In genomic region chr17:89049071-89049470, GRCm38 (mm10) we compare ENCODE assay signal across 25 mouse cellular contexts.
"Had no signal": no experiment of that assay in that cellular context is flagged by ENCODE, and none has a peak within 500 bp of the region (broad histone marks: within the 10 kb centered on the region; RNA-seq: fewer than 3 reads in every experiment).

No protein-coding gene starts in this region.

- DNase-seq: cerebellum, adult 2 months; cerebellum, adult 8-10 months; cerebellum, adult 9-10 months; cerebellum, adult 9-11 months; cerebellum, postnatal 14 days; cerebellum, postnatal 25 days; cerebellum, postnatal 36 days; embryo, embryonic 11 days; gastrocnemius, adult 2 months; gastrocnemius, postnatal 10 days; gastrocnemius, postnatal 14 days; gastrocnemius, postnatal 25 days; gastrocnemius, postnatal 36 days; heart, adult 18-20 months; heart, adult 2 months had no signal

- H3K27ac ChIP-seq: embryonic facial prominence, embryonic 10.5 days; embryonic facial prominence, embryonic 12.5 days; embryonic facial prominence, embryonic 13.5 days; embryonic facial prominence, embryonic 15.5 days; forebrain, embryonic 10.5 days; forebrain, embryonic 12.5 days; forebrain, embryonic 15.5 days; gastrocnemius, adult 2 months; heart, adult 2 months had no signal

- H3K4me2 ChIP-seq: embryonic facial prominence, embryonic 12.5 days; embryonic facial prominence, embryonic 13.5 days; embryonic facial prominence, embryonic 15.5 days; forebrain, embryonic 12.5 days; forebrain, embryonic 15.5 days had no signal

- H3K36me3 ChIP-seq: embryonic facial prominence, embryonic 10.5 days; embryonic facial prominence, embryonic 12.5 days; embryonic facial prominence, embryonic 13.5 days; embryonic facial prominence, embryonic 15.5 days; forebrain, embryonic 10.5 days; forebrain, embryonic 12.5 days; forebrain, embryonic 15.5 days had no signal

- H3K4me1 ChIP-seq: embryonic facial prominence, embryonic 10.5 days; embryonic facial prominence, embryonic 12.5 days; embryonic facial prominence, embryonic 13.5 days; embryonic facial prominence, embryonic 15.5 days; forebrain, embryonic 10.5 days; forebrain, embryonic 12.5 days; forebrain, embryonic 15.5 days had no signal

- H3K4me3 ChIP-seq: embryonic facial prominence, embryonic 10.5 days; embryonic facial prominence, embryonic 12.5 days; embryonic facial prominence, embryonic 13.5 days; embryonic facial prominence, embryonic 15.5 days; erythroblast, embryonic 14.5 days; forebrain, embryonic 10.5 days; forebrain, embryonic 12.5 days; forebrain, embryonic 15.5 days; gastrocnemius, adult 2 months; heart, adult 2 months had no signal

- H3K9ac ChIP-seq: embryonic facial prominence, embryonic 12.5 days; embryonic facial prominence, embryonic 13.5 days; embryonic facial prominence, embryonic 15.5 days; forebrain, embryonic 12.5 days; forebrain, embryonic 15.5 days had no signal

- H3K9me3 ChIP-seq: embryonic facial prominence, embryonic 10.5 days; embryonic facial prominence, embryonic 12.5 days; embryonic facial prominence, embryonic 13.5 days; embryonic facial prominence, embryonic 15.5 days; forebrain, embryonic 10.5 days; forebrain, embryonic 12.5 days; forebrain, embryonic 15.5 days had no signal

- ATAC-seq: forebrain, embryonic 14.5 days; forebrain, embryonic 15.5 days; forebrain, embryonic 16.5 days had no signal

- H3K27me3 ChIP-seq: embryonic facial prominence, embryonic 12.5 days; embryonic facial prominence, embryonic 13.5 days; embryonic facial prominence, embryonic 15.5 days; forebrain, embryonic 12.5 days; forebrain, embryonic 15.5 days had no signal
